Mouse (Mus musculus): ENCODE measurements around the gene Spire2.

Gene Spire2

GRCm38 (mm10) chr8:123415967-123416943 lies 83.7 kb downstream of the Spire2 start:
- in situ Hi-C loops (cut with MboI, MseI), result no loop called here

GRCm38 (mm10) chr8:123416944-123417555 lies 84.5 kb downstream of the Spire2 start:
- in situ Hi-C loops (cut with MboI, MseI), result no loop called here
